Mouse (Mus musculus) adrenal gland, postnatal 25 days (tissue): ENCODE measurements around the gene Zfp9. TPM values are rescaled to one million over a fixed set of nuclear protein-coding genes. Genes with fewer than 3 reads are reported as not detected.

Experiments used
- DNase-seq: peaks from one replicate; pipeline ENCODE4 v3.0.0; 2021; ENCODE audit warnings: mixed read lengths
- long read RNA-seq: library from polyadenylated mRNA; stranded (forward); transcript quantifications from one replicate; pipeline ENCODE4 v2.0.0, GENCODE M21; 2021
- microRNA-seq, 2 experiments: library from miRNA; unstranded; fragments of <30 nt; microRNA quantifications; one replicate each; pipeline ENCODE4 v1.2.0; 2021
- total RNA-seq: library from RNA; stranded (reverse); gene quantifications from 2 replicates; pipeline ENCODE4 v1.2.3, GENCODE M21; 2021

The Zfp9 gene
- total RNA-seq = 4.1 and 4.7 TPM in 2 replicates
- long read RNA-seq, partial matches to known transcripts = 0 of 1 reads
- long read RNA-seq, other reads (novel, unspliced or antisense) = 1 of 1 reads

GRCm38 (mm10) chr6:118478957-118479708 is at the start of gene Zfp9:
Gene Zfp9, minus strand, starts transcription at chr6:118479320.
- peak; percentile 86 for DNase-seq

GRCm38 (mm10) chr6:118520668-118521067 is 41.5 kb upstream of the Zfp9 start:
- no peak for DNase-seq

- no peak for DNase-seq
Observed at GRCm38 (mm10) chr6:118513335-118514012, 34.4 kb upstream of the Zfp9 start.

GRCm38 (mm10) chr6:118499010-118499409 is 19.9 kb upstream of the Zfp9 start:
- DNase-seq = no peak

GRCm38 (mm10) chr6:118482125-118482524 is 3.0 kb upstream of the Zfp9 start:
- DNase-seq = no peak

GRCm38 (mm10) chr6:118477875-118478785 is 990 bp downstream of the Zfp9 start:
- DNase-seq = no peak

GRCm38 (mm10) chr6:118462069-118462705 is 16.9 kb downstream of the Zfp9 start:
- DNase-seq = no peak

- no peak for DNase-seq
Observed at GRCm38 (mm10) chr6:118457726-118458125, 21.4 kb downstream of the Zfp9 start.

GRCm38 (mm10) chr6:118455042-118455631 is 24.0 kb downstream of the Zfp9 start, which contains the start of gene Zfp248:
Gene Zfp248, minus strand, starts transcription at chr6:118455528.
- peak; percentile 90 for DNase-seq

GRCm38 (mm10) chr6:118454452-118454851 is 24.7 kb downstream of the Zfp9 start:
- no peak for DNase-seq

- DNase-seq = no peak
Observed at GRCm38 (mm10) chr6:118431502-118431901, 47.6 kb downstream of the Zfp9 start.

GRCm38 (mm10) chr6:118426666-118427065 is 52.5 kb downstream of the Zfp9 start:
- DNase-seq = no peak

- peak; percentile 91 for DNase-seq
Observed at GRCm38 (mm10) chr6:118419050-118419920, 59.8 kb downstream of the Zfp9 start, which contains the start of gene Bms1. Gene Bms1, minus strand, starts transcription at chr6:118419474.

Small RNAs within 50 kb of the gene (microRNA-seq; reads per million reads assigned to microRNA genes)
- 0 reads per million in 2 experiments for gene Gm25953

Other genes with a start within 250 kb of the Zfp9 start
- gene Bms1, start 59.8 kb downstream of the Zfp9 start, total RNA-seq = 30.3 and 30.9 TPM in 2 replicates
- 3.7 and 5.2 TPM in 2 replicates for gene Zfp248, start 23.8 kb downstream of the Zfp9 start, total RNA-seq
- gene Ankrd26, start 82.9 kb upstream of the Zfp9 start, total RNA-seq = 5.5 and 6.8 TPM in 2 replicates